Mouse (Mus musculus): ENCODE measurements around the gene Mmp27.

- TF ChIP-seq FOSL1 (IDR thresholded peaks at IDR 0.05; ENCODE audit: insufficient read depth, low read length, poor library complexity, severe bottlenecking) (no peak), CTCF (IDR thresholded peaks at IDR 0.05; ENCODE audit: control insufficient read depth, insufficient read depth, insufficient read length) (no peak), MYOG (IDR thresholded peaks at IDR 0.05; ENCODE audit: control insufficient read depth, extremely low read depth, insufficient read length) (no peak), USF1 (IDR thresholded peaks at IDR 0.05; ENCODE audit: low read depth) (no peak), MYOD1 (IDR thresholded peaks at IDR 0.05; ENCODE audit: control insufficient read depth, insufficient read length, low read depth) (no peak)
Measured at GRCm38 (mm10) chr9:7604005-7604404, 32.8 kb downstream of the Mmp27 start.

Measured in C2C12 (cell line).